Mouse (Mus musculus) bone marrow, adult 2 months (tissue): ENCODE data around the gene Nt5c1a.

Experiments
- CTCF ChIP-seq: fragments of 200-500 bp; IDR thresholded peaks from 2 replicates; pipeline ENCODE4 v1.5.1; 2011; ENCODE audit warnings: low read length, control low read depth; ENCODE audit not compliant: control insufficient read depth, insufficient read depth
- POLR2A ChIP-seq: fragments of 200-500 bp; IDR thresholded peaks from 2 replicates; pipeline ENCODE4 v1.6.1; 2011; ENCODE audit warnings: low read depth, mild to moderate bottlenecking, control low read depth, low read length, borderline replicate concordance; ENCODE audit not compliant: control insufficient read depth

GRCm38 (mm10) chr4:123248971-123249567 lies 47.8 kb downstream of the Nt5c1a start:
- TF ChIP-seq CTCF = no peak
- no peak for TF ChIP-seq POLR2A
